Mouse (Mus musculus): ENCODE data around the gene Npy5r. TPM values are rescaled to one million over a fixed set of nuclear protein-coding genes. Genes with fewer than 3 reads are reported as not detected.

The Npy5r gene
- total RNA-seq (2014; fragmentation: Nextera tagmentation) (not detected in 2 replicates), total RNA-seq (2017) (not detected in 2 replicates), polyA plus RNA-seq (2012) (not detected in 2 replicates)

GRCm38 (mm10) chr8:66687511-66688329, at the start of gene Npy5r:
Gene Npy5r (minus strand): TSS chr8:66688128.
- H3K36me3 ChIP-seq (replicated peaks), result no peaks in the 10 kb centered on the region
- ATAC-seq (ENCODE audit: extremely low read depth, insufficient number of reproducible peaks, low FRiP score, poor library complexity, severe bottlenecking) (no peak), DNase-seq (ENCODE audit: low spot score) (no peak)
- H3K9me3 ChIP-seq (replicated peaks), result no peaks in the 10 kb centered on the region
- peaks cover 9% of the 10 kb centered on the region; the same call in 1 of the 2 replicates for H3K27me3 ChIP-seq (ENCODE audit: insufficient read depth, low read length)
- H3K4me1 ChIP-seq (ENCODE audit: insufficient read depth, low read depth, low read length), result no peaks in the 10 kb centered on the region
- no peak within 1 kb of the TSS for H3K4me3 ChIP-seq (ENCODE audit: low read depth, low read length)
- no peak for TF ChIP-seq POLR2AphosphoS5 (IDR thresholded peaks at IDR 0.05; ENCODE audit: insufficient replicate concordance, low read depth, low read length)
- no peak for TF ChIP-seq CTCF (IDR thresholded peaks at IDR 0.05; ENCODE audit: low read depth, low read length)
- TF ChIP-seq GATA2 (IDR thresholded peaks at IDR 0.05; ENCODE audit: borderline replicate concordance, low read depth, low read length), result no peak
- no peak for TF ChIP-seq GATA1 (IDR thresholded peaks at IDR 0.05; ENCODE audit: borderline replicate concordance, low read length)
- no peak for TF ChIP-seq TAL1 (conservative IDR thresholded peaks at IDR 0.05; ENCODE audit: low read depth, low read length)

- no peak for ATAC-seq (ENCODE audit: extremely low read depth, insufficient number of reproducible peaks, low FRiP score, poor library complexity, severe bottlenecking)
These were observed 44.0 kb upstream of the Npy5r start for GRCm38 (mm10) chr8:66731957-66732356.

GRCm38 (mm10) chr8:66729446-66729845, 41.5 kb upstream of the Npy5r start:
- no peak for ATAC-seq (ENCODE audit: extremely low read depth, insufficient number of reproducible peaks, low FRiP score, poor library complexity, severe bottlenecking)
- H3K4me3 ChIP-seq (ENCODE audit: low read depth, low read length), result no peak overlapping the region
- DNase-seq (ENCODE audit: low spot score), result no peak
- no peak for TF ChIP-seq GATA1 (IDR thresholded peaks at IDR 0.05; ENCODE audit: borderline replicate concordance, low read length)
- no peak for TF ChIP-seq POLR2AphosphoS5 (IDR thresholded peaks at IDR 0.05; ENCODE audit: insufficient replicate concordance, low read depth, low read length)
- no peak for TF ChIP-seq GATA2 (IDR thresholded peaks at IDR 0.05; ENCODE audit: borderline replicate concordance, low read depth, low read length)
- TF ChIP-seq TAL1 (conservative IDR thresholded peaks at IDR 0.05; ENCODE audit: low read depth, low read length), result no peak
- TF ChIP-seq CTCF (IDR thresholded peaks at IDR 0.05; ENCODE audit: low read depth, low read length), result no peak
- no peaks in the 10 kb centered on the region for H3K9me3 ChIP-seq (replicated peaks)
- peaks cover 12% of the 10 kb centered on the region for H3K27me3 ChIP-seq (ENCODE audit: insufficient read depth, low read length)
- H3K4me1 ChIP-seq (ENCODE audit: insufficient read depth, low read depth, low read length), result no peaks in the 10 kb centered on the region
- no peaks in the 10 kb centered on the region for H3K36me3 ChIP-seq (replicated peaks)

More at GRCm38 (mm10) chr8:66731957-66732356, 44.0 kb upstream of the Npy5r start:
- Histone ChIP-seq H3K4me3 (ENCODE audit: low read depth, low read length) (no peak overlapping the region), H3K4me1 (ENCODE audit: insufficient read depth, low read depth, low read length) (no peaks in the 10 kb centered on the region), H3K9me3 (replicated peaks) (no peaks in the 10 kb centered on the region), H3K36me3 (replicated peaks) (no peaks in the 10 kb centered on the region), H3K27me3 (ENCODE audit: insufficient read depth, low read length) (peaks cover 12% of the 10 kb centered on the region)
- TF ChIP-seq GATA2 (IDR thresholded peaks at IDR 0.05; ENCODE audit: borderline replicate concordance, low read depth, low read length), result no peak
- TF ChIP-seq CTCF (IDR thresholded peaks at IDR 0.05; ENCODE audit: low read depth, low read length), result no peak
- TF ChIP-seq GATA1 (IDR thresholded peaks at IDR 0.05; ENCODE audit: borderline replicate concordance, low read length), result no peak
- TF ChIP-seq POLR2AphosphoS5 (IDR thresholded peaks at IDR 0.05; ENCODE audit: insufficient replicate concordance, low read depth, low read length), result no peak
- TF ChIP-seq TAL1 (conservative IDR thresholded peaks at IDR 0.05; ENCODE audit: low read depth, low read length), result no peak
- no peak for DNase-seq (ENCODE audit: low spot score)

- Histone ChIP-seq H3K9me3 (replicated peaks) (no peaks in the 10 kb centered on the region), H3K27me3 (ENCODE audit: insufficient read depth, low read length) (peaks cover 3% of the 10 kb centered on the region), H3K36me3 (replicated peaks) (no peaks in the 10 kb centered on the region), H3K4me3 (ENCODE audit: low read depth, low read length) (no peak overlapping the region), H3K4me1 (ENCODE audit: insufficient read depth, low read depth, low read length) (no peaks in the 10 kb centered on the region)
- no peak for DNase-seq (ENCODE audit: low spot score)
- TF ChIP-seq GATA1 (IDR thresholded peaks at IDR 0.05; ENCODE audit: borderline replicate concordance, low read length), result no peak
- no peak for TF ChIP-seq POLR2AphosphoS5 (IDR thresholded peaks at IDR 0.05; ENCODE audit: insufficient replicate concordance, low read depth, low read length)
- no peak for TF ChIP-seq GATA2 (IDR thresholded peaks at IDR 0.05; ENCODE audit: borderline replicate concordance, low read depth, low read length)
- no peak for TF ChIP-seq TAL1 (conservative IDR thresholded peaks at IDR 0.05; ENCODE audit: low read depth, low read length)
- TF ChIP-seq CTCF (IDR thresholded peaks at IDR 0.05; ENCODE audit: low read depth, low read length), result no peak
- ATAC-seq (ENCODE audit: extremely low read depth, insufficient number of reproducible peaks, low FRiP score, poor library complexity, severe bottlenecking), result no peak
These were observed 34.9 kb upstream of the Npy5r start for GRCm38 (mm10) chr8:66722835-66723234.

- Histone ChIP-seq H3K27me3 (ENCODE audit: insufficient read depth, low read length) (peaks cover 3% of the 10 kb centered on the region; the same call in 1 of the 2 replicates), H3K36me3 (replicated peaks) (no peaks in the 10 kb centered on the region), H3K4me3 (ENCODE audit: low read depth, low read length) (no peak overlapping the region), H3K4me1 (ENCODE audit: insufficient read depth, low read depth, low read length) (no peaks in the 10 kb centered on the region), H3K9me3 (replicated peaks) (0 out of 2 replicates have a peak, but pooled peaks cover 2% of the 10 kb centered on the region)
- TF ChIP-seq GATA1 (IDR thresholded peaks at IDR 0.05; ENCODE audit: borderline replicate concordance, low read length) (no peak), GATA2 (IDR thresholded peaks at IDR 0.05; ENCODE audit: borderline replicate concordance, low read depth, low read length) (no peak), POLR2AphosphoS5 (IDR thresholded peaks at IDR 0.05; ENCODE audit: insufficient replicate concordance, low read depth, low read length) (no peak), CTCF (IDR thresholded peaks at IDR 0.05; ENCODE audit: low read depth, low read length) (no peak), TAL1 (conservative IDR thresholded peaks at IDR 0.05; ENCODE audit: low read depth, low read length) (no peak)
- no peak for ATAC-seq (ENCODE audit: extremely low read depth, insufficient number of reproducible peaks, low FRiP score, poor library complexity, severe bottlenecking)
- no peak for DNase-seq (ENCODE audit: low spot score)
These were observed 26.5 kb upstream of the Npy5r start for GRCm38 (mm10) chr8:66714324-66714975.

GRCm38 (mm10) chr8:66698782-66699181, 10.9 kb upstream of the Npy5r start:
- Histone ChIP-seq H3K9me3 (replicated peaks) (no peaks in the 10 kb centered on the region), H3K4me3 (ENCODE audit: low read depth, low read length) (no peak overlapping the region), H3K4me1 (ENCODE audit: insufficient read depth, low read depth, low read length) (no peaks in the 10 kb centered on the region), H3K36me3 (replicated peaks) (no peaks in the 10 kb centered on the region), H3K27me3 (ENCODE audit: insufficient read depth, low read length) (peaks cover 2% of the 10 kb centered on the region; the same call in 1 of the 2 replicates)
- DNase-seq (ENCODE audit: low spot score) (no peak), ATAC-seq (ENCODE audit: extremely low read depth, insufficient number of reproducible peaks, low FRiP score, poor library complexity, severe bottlenecking) (no peak)
- no peak for TF ChIP-seq GATA2 (IDR thresholded peaks at IDR 0.05; ENCODE audit: borderline replicate concordance, low read depth, low read length)
- no peak for TF ChIP-seq GATA1 (IDR thresholded peaks at IDR 0.05; ENCODE audit: borderline replicate concordance, low read length)
- no peak for TF ChIP-seq CTCF (IDR thresholded peaks at IDR 0.05; ENCODE audit: low read depth, low read length)
